Mouse (Mus musculus) kidney, adult 2 months (tissue): ENCODE data around the gene Nit1.

Source experiments
- CTCF ChIP-seq: fragments of 200-500 bp; conservative IDR thresholded peaks from 2 replicates; pipeline ENCODE4 v1.5.1; 2011; ENCODE audit warnings: low read depth, mild to moderate bottlenecking, control low read depth, low read length, moderate library complexity, mixed read lengths; ENCODE audit not compliant: insufficient read depth, insufficient read length
- POLR2A ChIP-seq: fragments of 200-500 bp; IDR thresholded peaks from one replicate; pipeline ENCODE4 v1.6.1; 2011; ENCODE audit warnings: low read depth, low read length, control low read depth

DNA sequence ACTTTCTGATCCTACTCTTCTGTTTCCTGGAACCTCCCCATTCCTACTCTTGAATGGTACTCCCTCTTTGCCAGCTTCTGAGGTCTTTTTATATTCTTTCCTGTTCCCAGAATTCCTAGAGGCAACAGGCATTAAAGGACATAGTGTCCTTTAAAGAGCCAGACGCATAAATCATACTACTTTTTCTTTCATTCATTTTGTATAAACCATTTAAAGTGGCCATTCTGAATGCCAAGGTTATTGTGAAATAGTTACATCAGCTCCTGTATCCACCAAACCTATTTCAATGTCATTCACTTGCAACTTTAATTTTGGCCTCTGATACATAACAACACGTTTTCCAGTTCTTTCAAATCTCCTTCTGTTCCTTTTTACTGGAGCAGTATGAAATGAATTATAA lies 36.1 kb downstream of the Nit1 start:
- TF ChIP-seq CTCF (no peak), POLR2A (no peak)
